Mouse (Mus musculus) CD4-positive, CD25-positive, alpha-beta regulatory T cell, adult 4 months (primary cell): ENCODE measurements around the gene Rab11fip2. TPM values are rescaled to one million over a fixed set of nuclear protein-coding genes. Genes with fewer than 3 reads are reported as not detected.

Source experiments
- ATAC-seq: one replicate; pipeline ENCODE4 v1.8.0; 2017
- polyA plus RNA-seq, 2 experiments: library from polyadenylated mRNA; unstranded; fragments of 100-300 nt; shearing (Covaris generic); gene quantifications; one replicate each; pipeline ENCODE4 v1.2.1; 2017

Gene Rab11fip2
- polyA plus RNA-seq, 2 experiments from 2014 or later: 6.7 to 6.8 TPM

DNA sequence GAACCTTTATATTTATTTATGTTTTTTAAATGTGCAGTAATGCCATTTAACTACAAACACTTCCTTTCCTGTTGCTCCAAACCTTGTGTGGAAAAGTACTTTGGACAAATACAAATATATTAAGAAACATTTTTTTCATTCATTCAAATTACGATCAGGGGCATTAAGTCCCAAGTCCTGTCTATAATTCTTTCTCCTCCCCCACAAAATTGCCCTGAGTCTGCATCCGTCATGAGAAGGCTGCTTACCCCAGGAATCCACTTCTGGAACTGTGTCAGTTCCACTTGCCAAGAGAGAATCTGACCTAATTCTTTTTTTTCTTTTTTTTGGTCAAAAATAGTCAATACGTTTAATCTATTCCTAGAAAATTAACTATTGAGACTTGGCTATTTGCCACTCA lies 90.4 kb downstream of the Rab11fip2 start:
- ATAC-seq: no peak
